Mouse (Mus musculus): ENCODE results near the gene C130026I21Rik. TPM values are rescaled to one million over a fixed set of nuclear protein-coding genes. Genes with fewer than 3 reads are reported as not detected.
A peak's percentile ranks its signal among the peaks of the same experiment; 100 is the strongest.
"Not testable (repeated sequence)": the region's sequence is repeated elsewhere in the genome, so short reads cannot be mapped to it uniquely, and the experiment has no call there.

Gene C130026I21Rik
- total RNA-seq, 1 experiment from 2014 or later = 1.1 TPM

DNA sequence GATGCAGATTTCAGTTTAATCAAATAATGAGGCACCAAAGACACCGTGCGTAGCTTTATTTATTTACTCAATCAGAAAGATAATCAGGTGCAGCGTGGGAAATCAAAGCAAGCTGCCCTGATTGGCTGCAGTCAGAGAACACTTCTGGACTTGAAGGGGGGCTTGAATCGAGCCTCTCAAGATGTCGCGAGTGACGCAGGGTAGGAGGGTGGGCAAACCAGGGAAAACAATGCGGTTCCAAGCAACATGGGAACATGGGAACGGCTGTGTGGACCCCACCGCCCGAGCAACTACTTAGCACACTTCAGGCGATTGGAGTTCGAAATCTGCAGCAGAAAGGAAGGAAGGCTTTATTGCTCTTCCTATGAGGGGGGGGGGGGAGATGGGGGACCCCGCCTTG, 240.2 kb downstream of the C130026I21Rik start:
- not testable (repeated sequence) for DNase-seq

DNA sequence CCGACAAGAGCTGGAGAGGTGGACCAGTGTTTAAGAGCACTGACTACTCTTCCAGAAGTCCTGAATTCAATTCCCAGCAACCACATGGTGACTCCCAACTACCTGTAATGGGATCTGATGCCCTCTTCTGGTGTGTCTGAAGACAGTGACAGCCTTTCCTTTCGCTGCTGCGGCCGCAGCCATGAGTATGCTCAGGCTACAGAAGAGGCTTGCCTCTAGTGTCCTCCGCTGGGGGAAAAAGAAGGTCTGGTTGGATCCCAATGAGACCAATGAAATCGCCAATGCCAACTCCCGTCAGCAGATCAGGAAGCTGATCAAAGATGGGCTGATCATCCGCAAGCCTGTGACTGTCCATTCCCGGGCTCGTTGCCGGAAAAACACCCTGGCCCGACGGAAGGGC, 258.4 kb downstream of the C130026I21Rik start:
- not testable (repeated sequence) for DNase-seq

DNA sequence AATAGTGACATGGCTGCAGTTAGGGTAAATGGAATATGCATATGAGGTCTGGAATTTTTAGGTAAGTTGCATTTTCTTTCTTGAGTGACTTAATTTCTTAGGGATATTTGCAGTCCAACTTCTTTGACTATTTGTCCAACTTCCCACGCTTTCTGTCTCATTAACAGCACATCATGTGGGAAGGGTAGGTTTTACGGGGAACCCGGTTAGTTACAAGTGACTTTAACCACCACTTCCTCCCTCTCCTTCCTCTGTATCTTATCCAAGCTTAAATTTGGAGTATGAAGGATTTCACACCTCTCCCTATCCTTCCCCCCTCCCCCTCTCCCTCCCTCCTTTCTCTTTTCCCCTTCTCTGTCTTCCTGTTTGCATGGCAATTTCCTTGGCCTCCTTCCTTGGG, 259.4 kb downstream of the C130026I21Rik start:
- not testable (repeated sequence) for DNase-seq

- not testable (repeated sequence) for DNase-seq
Measured at GRCm38 (mm10) chr1:85007737-85008136, 262.6 kb downstream of the C130026I21Rik start.

- not testable (repeated sequence) for DNase-seq
Measured at GRCm38 (mm10) chr1:84999241-84999640, 271.1 kb downstream of the C130026I21Rik start.

DNA sequence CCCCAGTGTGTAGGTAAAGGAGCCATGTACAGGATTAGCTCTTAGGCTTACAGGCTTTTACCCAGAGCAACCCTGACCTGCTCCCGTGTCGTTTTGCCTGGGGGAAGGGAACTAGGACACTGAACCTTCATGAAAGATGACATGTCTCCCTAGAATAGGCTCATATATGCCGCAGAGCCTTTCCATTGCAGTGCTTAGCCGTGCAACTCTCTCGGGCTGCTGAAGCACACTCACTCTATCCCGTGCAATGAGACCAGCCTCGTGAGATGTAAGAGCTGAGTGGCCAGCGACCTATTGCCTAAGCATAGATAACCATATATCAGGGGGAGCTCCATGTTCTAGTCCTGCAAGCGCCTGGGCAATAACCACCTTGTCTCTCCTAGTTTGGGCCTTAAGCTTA, 274.1 kb downstream of the C130026I21Rik start:
- not testable (repeated sequence) for DNase-seq

GRCm38 (mm10) chr1:84994461-84994860, 275.9 kb downstream of the C130026I21Rik start:
- DNase-seq = peak; percentile 1

DNA sequence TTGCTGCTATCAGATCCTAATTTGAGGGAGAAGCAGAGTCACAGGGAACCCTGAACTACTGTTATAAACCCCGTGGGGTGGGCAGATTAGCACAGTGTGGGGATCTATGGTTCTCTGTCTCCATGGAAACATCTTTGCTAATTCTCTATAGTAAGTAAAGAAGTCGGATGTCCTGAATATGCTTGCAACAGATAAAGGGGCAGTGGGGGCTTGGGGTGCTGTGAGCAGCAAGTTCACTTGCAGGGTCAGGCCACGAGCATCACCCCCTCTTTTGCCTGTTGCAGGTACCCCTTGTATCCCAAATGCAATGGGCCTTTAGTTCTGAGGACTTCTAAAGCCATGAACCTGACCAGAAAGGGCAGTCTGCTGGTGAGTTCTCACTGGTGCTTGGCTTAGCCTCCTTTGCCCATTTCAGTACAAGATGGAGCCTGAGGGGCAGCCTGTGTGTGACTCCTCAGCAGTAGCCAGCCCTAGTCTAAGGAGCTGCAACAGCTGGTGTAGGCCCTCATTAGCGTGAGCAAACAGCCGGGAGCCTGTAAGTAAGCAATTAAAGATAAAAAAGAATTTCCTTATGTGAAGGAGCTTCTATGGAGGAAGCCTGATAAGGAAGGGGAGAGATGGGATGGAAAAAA, 276.6 kb downstream of the C130026I21Rik start:
- not testable (repeated sequence) for DNase-seq

DNA sequence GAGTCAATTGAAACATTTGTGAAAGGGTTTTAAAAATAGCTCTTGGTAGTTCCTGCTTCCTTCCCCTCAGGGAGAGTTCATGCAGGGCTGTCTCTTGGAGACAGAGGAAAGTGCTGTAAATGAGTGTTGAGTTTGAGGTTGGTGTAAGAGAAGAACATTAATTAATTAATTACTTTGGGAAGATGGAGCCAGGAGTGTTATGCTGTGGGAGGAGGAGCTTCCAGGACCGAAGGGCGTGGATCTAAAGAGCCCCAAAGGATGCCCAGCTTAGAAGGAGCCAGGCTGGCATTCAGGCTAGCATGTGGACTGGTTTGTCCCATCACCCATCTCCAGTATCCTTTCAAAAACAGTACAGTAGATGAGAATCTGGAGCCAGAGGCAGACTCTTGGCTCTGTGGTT, 277.1 kb downstream of the C130026I21Rik start:
- not testable (repeated sequence) for DNase-seq

DNA sequence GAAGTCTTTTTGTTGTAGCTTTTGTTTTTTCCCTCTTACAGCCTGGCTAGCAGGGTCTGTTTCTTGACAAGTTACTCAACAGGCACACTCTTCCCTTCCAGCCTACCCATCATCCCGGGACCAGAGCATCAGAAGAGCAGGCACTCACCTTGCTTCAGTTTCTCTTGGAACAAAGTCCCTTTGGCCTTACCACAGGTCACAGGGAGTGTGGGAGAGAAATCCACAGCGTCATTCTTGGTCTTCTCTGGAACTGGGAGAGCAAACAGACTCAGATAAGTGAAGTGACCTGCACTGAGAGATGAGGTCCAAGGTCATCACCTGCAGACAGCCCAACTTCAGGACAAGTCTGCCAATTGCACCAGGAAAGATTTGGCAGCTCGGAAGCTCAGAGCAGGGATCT, 277.5 kb downstream of the C130026I21Rik start:
- DNase-seq = not testable (repeated sequence)

DNA sequence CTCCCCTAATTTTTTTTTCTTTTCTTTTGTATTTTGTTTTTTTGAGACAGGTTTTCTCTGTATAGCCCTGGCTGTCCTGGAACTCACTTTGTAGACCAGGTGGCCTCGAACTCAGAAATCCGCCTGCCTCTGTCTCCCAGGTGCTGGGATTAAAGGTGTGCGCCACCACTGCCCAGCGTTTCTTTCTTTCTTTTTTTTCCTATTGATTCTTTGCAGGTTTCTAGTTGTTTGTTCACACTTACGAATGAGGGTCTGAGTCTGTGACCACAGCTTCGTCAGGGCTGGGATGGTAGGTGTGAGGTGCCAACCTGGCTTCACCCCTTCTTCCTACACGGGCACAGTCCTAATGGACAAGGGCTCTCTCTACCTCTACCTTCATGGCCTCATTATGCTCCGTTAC, 281.3 kb downstream of the C130026I21Rik start:
- not testable (repeated sequence) for DNase-seq

GRCm38 (mm10) chr1:84987729-84988128, 282.6 kb downstream of the C130026I21Rik start:
- DNase-seq = not testable (repeated sequence)

DNA sequence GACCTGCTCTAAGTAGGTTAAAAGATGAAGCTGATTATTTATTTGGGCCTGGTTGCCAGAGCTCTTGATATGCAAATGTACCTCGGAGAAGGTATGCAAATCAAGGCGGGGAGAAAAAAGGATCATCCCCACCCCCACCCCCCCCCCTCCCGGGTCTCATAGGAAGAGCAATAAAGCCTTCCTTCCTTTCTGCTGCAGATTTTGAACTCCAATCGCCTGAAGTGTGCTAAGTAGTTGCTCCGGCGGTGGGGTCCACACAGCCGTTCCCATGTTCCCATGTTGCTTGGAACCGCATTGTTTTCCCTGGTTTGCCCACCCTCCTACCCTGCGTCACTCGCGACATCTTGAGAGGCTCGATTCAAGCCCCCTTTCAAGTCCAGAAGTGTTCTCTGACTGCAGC, 308.6 kb downstream of the C130026I21Rik start:
- DNase-seq = not testable (repeated sequence)

DNA sequence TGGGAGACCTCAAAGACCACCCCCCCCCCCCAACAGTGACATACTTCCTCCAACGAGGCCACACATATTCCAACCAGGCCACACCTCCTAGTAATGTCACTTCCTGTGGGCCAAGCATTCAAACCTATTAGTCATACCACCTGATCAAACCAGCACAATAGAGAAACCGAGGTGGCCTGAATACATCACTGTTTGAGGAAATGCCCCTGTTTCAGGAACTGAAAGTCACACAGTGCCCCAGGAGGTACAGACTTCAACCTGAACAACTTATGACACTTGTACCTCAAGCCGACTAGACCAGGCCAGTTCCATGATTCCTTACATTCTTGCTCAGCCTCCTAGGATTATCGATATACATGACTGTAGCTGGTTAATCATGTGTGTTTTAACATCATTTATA, 312.7 kb downstream of the C130026I21Rik start:
- not testable (repeated sequence) for DNase-seq

GRCm38 (mm10) chr1:84956771-84957170, 313.6 kb downstream of the C130026I21Rik start:
- not testable (repeated sequence) for DNase-seq

DNA sequence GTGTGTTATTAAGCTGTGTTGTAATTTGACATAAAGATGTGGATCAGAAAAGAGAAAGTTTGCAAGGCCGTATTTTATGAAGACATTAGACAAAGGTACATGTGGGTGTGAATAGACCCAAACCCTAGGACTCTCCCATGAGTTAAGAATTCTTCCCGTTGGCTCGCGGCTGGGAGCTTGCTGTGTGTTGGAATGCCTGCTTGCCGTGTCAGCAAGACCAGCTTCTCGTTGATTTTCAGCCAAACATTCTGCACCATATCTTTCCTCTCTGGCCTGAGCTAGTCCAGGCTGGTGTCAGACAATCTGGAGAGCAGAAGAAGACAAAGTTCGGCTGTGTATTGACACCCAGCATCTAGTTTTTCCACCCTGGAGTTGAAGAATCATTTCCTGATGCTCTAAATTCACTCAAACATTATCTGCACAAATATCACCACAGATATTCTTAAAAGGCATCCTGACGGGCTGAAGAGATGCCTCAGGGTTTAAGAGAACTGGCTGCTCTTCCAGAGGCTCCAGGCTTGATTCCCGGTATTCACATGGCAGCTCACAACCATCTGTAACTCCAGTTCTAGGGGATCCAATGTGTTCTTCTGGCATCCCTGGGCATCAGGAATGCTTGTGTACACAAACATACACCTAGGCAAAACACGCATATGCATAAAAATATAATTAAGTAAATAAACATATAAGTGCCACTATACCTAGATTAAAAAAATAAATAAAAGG, 317.7 kb downstream of the C130026I21Rik start:
- no peak for DNase-seq

- peak; percentile 71 for DNase-seq
Measured at GRCm38 (mm10) chr1:84951566-84951965, 318.8 kb downstream of the C130026I21Rik start.

DNA sequence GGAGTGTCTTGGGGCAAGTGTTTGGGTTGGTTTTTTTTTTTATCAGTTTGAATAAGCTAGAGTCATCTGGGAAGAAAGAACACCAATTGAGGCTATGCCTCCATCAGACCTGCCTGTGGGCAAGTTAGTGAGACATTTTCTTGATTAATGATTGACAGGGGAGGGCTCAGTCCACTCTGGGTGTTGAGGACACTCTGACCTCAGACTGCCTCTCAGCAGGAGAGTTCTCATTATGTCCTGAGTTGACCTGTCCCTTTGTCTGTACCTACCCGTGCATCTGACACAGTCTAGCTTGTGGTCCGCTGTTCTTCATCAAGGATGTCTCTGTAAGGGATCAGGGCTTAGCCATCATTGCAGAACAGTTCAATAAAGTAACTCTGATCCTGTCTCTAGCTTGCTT, 323.0 kb downstream of the C130026I21Rik start:
- DNase-seq = no peak

GRCm38 (mm10) chr1:84945950-84946349, 324.4 kb downstream of the C130026I21Rik start:
- DNase-seq = no peak

DNA sequence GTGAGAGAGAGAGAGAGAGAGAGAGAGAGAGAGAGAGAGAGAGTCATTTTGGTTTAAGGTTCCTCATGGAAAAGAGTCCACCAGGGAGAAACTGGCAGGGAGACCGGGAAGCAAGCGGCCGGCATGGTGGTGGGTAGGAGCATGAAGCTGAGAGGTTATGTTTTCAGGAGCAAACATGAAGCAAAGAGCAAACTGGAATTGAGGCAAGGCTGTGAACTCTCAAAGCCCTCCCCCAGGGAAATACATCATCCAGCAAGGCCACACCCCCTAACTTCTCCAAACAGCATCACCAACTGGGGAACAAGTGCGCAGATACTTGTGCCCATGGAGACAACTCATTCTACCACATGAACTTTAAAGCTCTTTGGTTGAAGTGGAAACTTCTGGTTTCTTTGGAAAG, 326.8 kb downstream of the C130026I21Rik start:
- no peak for DNase-seq
